Mouse (Mus musculus) E14TG2a.4 (cell line): ENCODE results near the gene Plcd3.
A peak's percentile ranks its signal among the peaks of the same experiment; 100 is the strongest.

Experiments
- H3K27me3 ChIP-seq: 2 replicates; pipeline ENCODE4 v1.6.1; 2014; ENCODE audit warnings: low read length, control low read depth; ENCODE audit not compliant: insufficient read depth
- H3K36me3 ChIP-seq: 2 replicates; pipeline ENCODE4 v1.6.1; 2014; ENCODE audit warnings: low read length, control low read depth; ENCODE audit not compliant: insufficient read depth
- H3K4me1 ChIP-seq: replicated peaks from 2 replicates; pipeline ENCODE4 v1.6.1; 2014; ENCODE audit warnings: low read depth, low read length, control low read depth
- H3K4me3 ChIP-seq: replicated peaks from 2 replicates; pipeline ENCODE4 v1.5.1; 2014; ENCODE audit warnings: mild to moderate bottlenecking, low read length
- H3K9me3 ChIP-seq: 2 replicates; pipeline ENCODE4 v1.6.1; 2014; ENCODE audit warnings: low read length, control low read depth
- CTCF ChIP-seq: conservative IDR thresholded peaks from 2 replicates; pipeline ENCODE4 v1.5.1; 2014; ENCODE audit warnings: low read length
- NANOG ChIP-seq: IDR thresholded peaks from 2 replicates; pipeline ENCODE4 v1.6.1; 2014; ENCODE audit warnings: borderline replicate concordance, low read length, mixed read lengths
- POU5F1 ChIP-seq: IDR thresholded peaks from 2 replicates; pipeline ENCODE4 v1.6.1; 2014; ENCODE audit warnings: low read length, borderline replicate concordance

The Plcd3 gene

GRCm38 (mm10) chr11:103078131-103078530, 23.3 kb downstream of the Plcd3 start:
- TF ChIP-seq NANOG, result no peak
- TF ChIP-seq CTCF, result no peak
- TF ChIP-seq POU5F1, result no peak
- Histone ChIP-seq H3K4me1 (peaks cover 68% of the 10 kb centered on the region), H3K27me3 (peaks cover 24% of the 10 kb centered on the region), H3K4me3 (no peak overlapping the region), H3K9me3 (no peaks in the 10 kb centered on the region), H3K36me3 (peaks cover 43% of the 10 kb centered on the region)

- no peak for TF ChIP-seq CTCF
- TF ChIP-seq NANOG, result no peak
- no peak for TF ChIP-seq POU5F1
- peaks cover 53% of the 10 kb centered on the region for H3K4me1 ChIP-seq
- H3K27me3 ChIP-seq, result peaks cover 22% of the 10 kb centered on the region
- peaks cover 56% of the 10 kb centered on the region for H3K36me3 ChIP-seq
- H3K9me3 ChIP-seq, result no peaks in the 10 kb centered on the region
- no peak overlapping the region for H3K4me3 ChIP-seq
Observed at GRCm38 (mm10) chr11:103076581-103076980, 24.9 kb downstream of the Plcd3 start.

GRCm38 (mm10) chr11:103076010-103076409, 25.4 kb downstream of the Plcd3 start:
- Histone ChIP-seq H3K36me3 (peaks cover 61% of the 10 kb centered on the region), H3K4me1 (peaks cover 52% of the 10 kb centered on the region), H3K9me3 (no peaks in the 10 kb centered on the region), H3K4me3 (no peak overlapping the region), H3K27me3 (peaks cover 21% of the 10 kb centered on the region)
- no peak for TF ChIP-seq CTCF
- no peak for TF ChIP-seq POU5F1
- no peak for TF ChIP-seq NANOG

GRCm38 (mm10) chr11:103074796-103075323, 26.6 kb downstream of the Plcd3 start:
- peaks cover 49% of the 10 kb centered on the region for H3K4me1 ChIP-seq
- TF ChIP-seq NANOG (no peak), POU5F1 (no peak), CTCF (no peak)
- peak overlapping the region; percentile 49; the same call in 1 of the 2 replicates for H3K4me3 ChIP-seq
- peaks cover 73% of the 10 kb centered on the region for H3K36me3 ChIP-seq
- peaks cover 11% of the 10 kb centered on the region for H3K27me3 ChIP-seq
- H3K9me3 ChIP-seq, result no peaks in the 10 kb centered on the region

GRCm38 (mm10) chr11:103074121-103074650, 27.3 kb downstream of the Plcd3 start:
- TF ChIP-seq POU5F1 (no peak), CTCF (no peak), NANOG (no peak)
- Histone ChIP-seq H3K4me1 (peaks cover 48% of the 10 kb centered on the region), H3K36me3 (peaks cover 78% of the 10 kb centered on the region), H3K27me3 (peaks cover 6% of the 10 kb centered on the region), H3K9me3 (no peaks in the 10 kb centered on the region), H3K4me3 (peak overlapping the region; percentile 49; the same call in 1 of the 2 replicates)

GRCm38 (mm10) chr11:103073671-103074070, 27.8 kb downstream of the Plcd3 start:
- H3K4me3 ChIP-seq, result no peak overlapping the region
- peaks cover under 1% of the 10 kb centered on the region; the same call in 1 of the 2 replicates for H3K27me3 ChIP-seq

GRCm38 (mm10) chr11:103070322-103070880, 31.1 kb downstream of the Plcd3 start:
- Histone ChIP-seq H3K27me3 (no peaks in the 10 kb centered on the region), H3K9me3 (no peaks in the 10 kb centered on the region), H3K4me3 (no peak overlapping the region), H3K4me1 (peaks cover 65% of the 10 kb centered on the region), H3K36me3 (peaks cover 79% of the 10 kb centered on the region)
- no peak for TF ChIP-seq CTCF
- TF ChIP-seq POU5F1, result no peak
- TF ChIP-seq NANOG, result no peak

More at GRCm38 (mm10) chr11:103073671-103074070, 27.8 kb downstream of the Plcd3 start:
- peaks cover 78% of the 10 kb centered on the region for H3K36me3 ChIP-seq
- peaks cover 52% of the 10 kb centered on the region for H3K4me1 ChIP-seq
- H3K9me3 ChIP-seq, result no peaks in the 10 kb centered on the region
- TF ChIP-seq POU5F1, result no peak
- TF ChIP-seq CTCF, result no peak
- no peak for TF ChIP-seq NANOG

GRCm38 (mm10) chr11:103069731-103070130, 31.7 kb downstream of the Plcd3 start:
- Histone ChIP-seq H3K27me3 (no peaks in the 10 kb centered on the region), H3K4me3 (no peak overlapping the region), H3K36me3 (peaks cover 84% of the 10 kb centered on the region), H3K9me3 (no peaks in the 10 kb centered on the region), H3K4me1 (peaks cover 63% of the 10 kb centered on the region)
- TF ChIP-seq CTCF, result no peak
